Mouse (Mus musculus): ENCODE measurements around the gene Olfr1086. TPM values are rescaled to one million over a fixed set of nuclear protein-coding genes. Genes with fewer than 3 reads are reported as not detected.

Olfr1086 gene
- not detected for polyA plus RNA-seq (2017; shearing (Covaris generic))

GRCm38 (mm10) chr2:86679992-86680391 is at the start of gene Olfr1086:
Gene Olfr1086 (minus strand): TSS chr2:86680092.

GRCm38 (mm10) chr2:86698295-86698694 is 18.4 kb upstream of the Olfr1086 start, which contains the start of gene Olfr1087:
Gene Olfr1087 (minus strand): TSS chr2:86698395.

DNA sequence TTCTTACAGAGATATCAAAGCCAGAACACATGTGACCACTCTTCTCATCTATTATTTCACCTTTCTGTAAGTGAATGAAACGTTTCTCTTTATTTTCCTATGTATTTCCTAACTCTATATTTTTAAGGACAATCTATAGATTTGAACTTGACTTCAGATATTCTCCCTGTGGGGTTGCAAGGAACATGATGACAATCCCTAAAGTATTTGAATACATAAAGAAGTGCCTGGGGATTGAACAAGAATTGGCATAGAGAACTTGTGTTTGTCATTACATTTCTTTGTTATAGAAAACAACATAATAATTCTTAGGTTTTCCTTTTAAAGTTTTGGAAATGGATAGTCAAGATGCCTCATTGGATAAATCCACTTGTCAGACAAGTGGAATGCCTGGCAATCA is 18.0 kb downstream of the Olfr1086 start, which contains the start of gene Olfr1085:
Gene Olfr1085 (minus strand): TSS at position 101 of the 400 bp plus-strand sequence.

GRCm38 (mm10) chr2:86639625-86640024 is 40.3 kb downstream of the Olfr1086 start, which contains the start of gene Olfr1084:
Gene Olfr1084 (minus strand): TSS chr2:86639725.

Other genes with a start within 250 kb of the Olfr1086 start
- gene Olfr1065, start 229.5 kb downstream of the Olfr1086 start, polyA plus RNA-seq (2017; shearing (Covaris generic)) = not detected
- gene Olfr1066, start 223.8 kb downstream of the Olfr1086 start, polyA plus RNA-seq (2017; shearing (Covaris generic)) = not detected
- not detected for gene Olfr228, start 192.7 kb downstream of the Olfr1086 start, polyA plus RNA-seq (2017; shearing (Covaris generic))
- gene Olfr1076, start 171.6 kb downstream of the Olfr1086 start, polyA plus RNA-seq (2017; shearing (Covaris generic)) = 0.41 TPM
- not detected for gene Olfr1079, start 137.6 kb downstream of the Olfr1086 start, polyA plus RNA-seq (2017; shearing (Covaris generic))
- gene Olfr1080, start 121.9 kb downstream of the Olfr1086 start, polyA plus RNA-seq (2017; shearing (Covaris generic)) = 0.24 TPM
- not detected for gene Olfr1082, start 81.1 kb downstream of the Olfr1086 start, polyA plus RNA-seq (2017; shearing (Covaris generic))
- not detected for gene Olfr1084, start 40.4 kb downstream of the Olfr1086 start, polyA plus RNA-seq (2017; shearing (Covaris generic))
- gene Olfr1085, start 18.1 kb downstream of the Olfr1086 start, polyA plus RNA-seq (2017; shearing (Covaris generic)) = not detected
- not detected for gene Olfr1087, start 18.3 kb upstream of the Olfr1086 start, polyA plus RNA-seq (2017; shearing (Covaris generic))
- not detected for gene Olfr1089, start 53.6 kb upstream of the Olfr1086 start, polyA plus RNA-seq (2017; shearing (Covaris generic))
- 0.24 TPM for gene Olfr1090, start 78.9 kb upstream of the Olfr1086 start, polyA plus RNA-seq (2017; shearing (Covaris generic))
- not detected for gene Olfr1093, start 102.4 kb upstream of the Olfr1086 start, polyA plus RNA-seq (2017; shearing (Covaris generic))
- gene Olfr141, start 129.9 kb upstream of the Olfr1086 start, polyA plus RNA-seq (2017; shearing (Covaris generic)) = not detected
- gene Olfr1094, start 144.6 kb upstream of the Olfr1086 start, polyA plus RNA-seq (2017; shearing (Covaris generic)) = not detected
- not detected for gene Olfr1095, start 171.6 kb upstream of the Olfr1086 start, polyA plus RNA-seq (2017; shearing (Covaris generic))
- gene Gm13723, start 194.7 kb upstream of the Olfr1086 start, polyA plus RNA-seq (2017; shearing (Covaris generic)) = 0.15 TPM
- not detected for gene Olfr1097, start 212.1 kb upstream of the Olfr1086 start, polyA plus RNA-seq (2017; shearing (Covaris generic))
- gene Olfr1098, start 244.5 kb upstream of the Olfr1086 start, polyA plus RNA-seq (2017; shearing (Covaris generic)) = not detected